Mouse (Mus musculus) intestine, embryonic 15.5 days (tissue): ENCODE measurements around the gene Olfr651. TPM values are rescaled to one million over a fixed set of nuclear protein-coding genes. Genes with fewer than 3 reads are reported as not detected.
A peak's percentile ranks its signal among the peaks of the same experiment; 100 is the strongest.
"Not testable (repeated sequence)": the region's sequence is repeated elsewhere in the genome, so short reads cannot be mapped to it uniquely, and the experiment has no call there.

Experiments used
- ATAC-seq: fragments of 200-750 bp; cut with Nextera tagmentation; 2 replicates; pipeline ENCODE4 v1.8.0; 2017; ENCODE audit warnings: moderate TSS enrichment, moderate library complexity
- H3K27ac ChIP-seq: fragments of 300-500 bp; sonication (generic); 2 replicates; pipeline ENCODE4 v1.5.1; 2015; ENCODE audit warnings: mild to moderate bottlenecking, inconsistent platforms
- H3K27me3 ChIP-seq: fragments of 300-500 bp; sonication (generic); replicated peaks from 2 replicates; pipeline ENCODE4 v1.6.1; 2015; ENCODE audit warnings: inconsistent platforms
- H3K36me3 ChIP-seq: fragments of 300-500 bp; sonication (generic); 2 replicates; pipeline ENCODE4 v1.6.1; 2015; ENCODE audit warnings: inconsistent platforms
- H3K4me1 ChIP-seq: fragments of 300-500 bp; sonication (generic); replicated peaks from 2 replicates; pipeline ENCODE4 v1.6.1; 2015; ENCODE audit warnings: inconsistent platforms
- H3K4me2 ChIP-seq: fragments of 300-500 bp; sonication (generic); replicated peaks from 2 replicates; pipeline ENCODE4 v1.6.1; 2015; ENCODE audit warnings: mild to moderate bottlenecking, inconsistent platforms
- H3K4me3 ChIP-seq: fragments of 300-500 bp; sonication (generic); replicated peaks from 2 replicates; pipeline ENCODE4 v1.5.1; 2015; ENCODE audit warnings: inconsistent platforms
- H3K9ac ChIP-seq: fragments of 300-500 bp; sonication (generic); 2 replicates; pipeline ENCODE4 v1.6.1; 2015; ENCODE audit warnings: inconsistent platforms
- H3K9me3 ChIP-seq: fragments of 300-500 bp; sonication (generic); 2 replicates; pipeline ENCODE4 v1.6.1; 2016; ENCODE audit warnings: inconsistent platforms
- WGBS: fragments of 180-500 bp; shearing (Covaris S2); methylation state at CpG from one replicate; pipeline ENCODE4 v1.1.7; 2015; 5-methylcytosine and 5-hydroxymethylcytosine counted together
- polyA plus RNA-seq: library from polyadenylated mRNA; unstranded; fragments of >200 nt; fragmentation: Nextera tagmentation; extraction: Ambion mirVana; gene quantifications from 2 replicates; pipeline ENCODE4 v1.2.1, GENCODE M21; 2015

Olfr651 gene
- polyA plus RNA-seq = not detected in 2 replicates

DNA sequence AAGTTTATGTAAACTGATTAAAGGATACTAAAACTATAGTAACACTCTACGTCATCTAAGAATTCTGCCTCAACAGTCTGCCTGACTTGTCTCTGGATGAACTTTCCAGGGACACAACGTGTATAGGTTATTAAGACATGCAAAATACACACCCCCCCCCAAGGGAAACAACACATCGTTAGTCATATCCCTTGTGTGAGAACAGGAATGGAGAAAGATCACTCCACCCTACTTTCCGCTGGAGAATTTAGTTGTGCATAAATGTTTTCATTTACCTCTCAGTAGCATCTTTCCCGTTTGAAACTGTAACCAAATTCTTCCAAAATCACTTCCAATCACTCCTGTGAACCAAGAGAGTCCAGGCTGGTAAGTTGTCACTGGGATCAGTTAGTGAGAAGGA lies at the start of gene Olfr651:
Gene Olfr651 (plus strand): TSS at position 301 of the 400 bp plus-strand sequence.
- no peaks in the 10 kb centered on the region for H3K9me3 ChIP-seq
- H3K4me1 ChIP-seq = no peaks in the 10 kb centered on the region
- no peaks in the 10 kb centered on the region for H3K27me3 ChIP-seq
- no peak within 1 kb of the TSS for H3K4me2 ChIP-seq
- WGBS = 76% methylated on average over 5 of the region's 5 CpGs
- H3K27ac ChIP-seq = no peak within 1 kb of the TSS
- no peak within 1 kb of the TSS for H3K4me3 ChIP-seq
- H3K36me3 ChIP-seq = no peaks in the 10 kb centered on the region
- no peak for ATAC-seq
- no peak within 1 kb of the TSS for H3K9ac ChIP-seq

DNA sequence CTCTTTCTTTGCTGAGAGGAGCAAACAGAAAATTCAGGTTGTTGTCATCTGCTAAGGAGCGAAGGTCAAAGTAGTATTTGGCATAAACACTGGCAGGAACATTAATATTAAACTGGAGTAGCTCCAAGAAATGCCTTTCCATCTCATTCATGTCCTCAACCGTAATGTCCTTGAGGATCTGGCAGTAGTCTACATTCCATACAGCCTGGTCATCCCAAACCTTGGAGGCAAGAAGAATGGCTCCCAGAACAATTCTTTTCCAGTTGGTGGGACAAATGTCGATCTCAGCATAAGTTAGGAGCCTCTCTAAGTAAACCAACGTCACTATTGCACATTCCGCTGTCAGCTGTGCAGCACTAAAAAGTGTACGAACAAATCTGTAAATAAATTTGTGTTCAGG lies 48.7 kb upstream of the Olfr651 start:
- 41% methylated on average over 6 of the region's 6 CpGs for WGBS

DNA sequence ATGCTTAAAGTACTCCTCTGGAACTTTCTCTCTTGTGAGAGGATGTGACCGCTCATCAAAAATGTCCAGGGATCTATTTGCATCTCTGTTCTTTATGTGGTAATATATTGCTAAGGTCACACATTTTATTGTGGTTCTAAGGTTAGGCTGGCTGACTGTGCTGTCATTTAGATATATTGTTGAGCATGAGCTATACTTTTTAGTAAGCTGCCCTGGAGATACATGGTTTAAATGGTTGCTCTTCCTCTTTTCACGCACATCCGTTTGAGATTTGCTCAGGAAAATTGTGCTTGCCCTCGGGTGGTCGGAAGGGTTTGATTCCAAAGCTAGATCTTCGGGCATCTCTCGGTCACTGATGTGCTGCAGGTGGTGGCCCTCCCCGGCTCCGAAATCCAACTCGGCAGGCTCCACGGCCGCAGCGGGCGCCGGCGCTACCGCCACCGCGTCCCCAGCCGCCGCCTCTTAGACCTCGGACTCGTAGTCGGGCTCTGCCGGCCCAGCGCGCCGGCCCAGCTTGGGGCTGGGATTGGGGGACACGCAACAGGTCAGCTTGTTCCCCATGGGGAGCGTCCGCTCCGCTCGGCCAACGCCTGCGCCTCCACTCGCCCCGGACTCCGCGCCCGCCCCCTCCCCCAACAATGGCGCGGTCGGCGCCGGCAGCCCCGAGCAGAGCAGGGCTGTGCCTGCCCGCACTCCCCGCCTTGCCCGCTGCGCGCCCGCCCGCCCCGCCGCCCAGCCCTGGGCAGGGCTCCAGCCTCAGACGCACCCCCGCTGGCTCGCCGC lies 48.2 kb upstream of the Olfr651 start:
- 2% methylated on average over 59 of the region's 59 CpGs for WGBS
- ATAC-seq = peak; percentile 99
- Histone ChIP-seq H3K4me2 (peak overlapping the region; percentile 77), H3K9ac (peak overlapping the region; percentile 41), H3K27me3 (no peaks in the 10 kb centered on the region), H3K4me3 (peak overlapping the region; percentile 54), H3K9me3 (no peaks in the 10 kb centered on the region), H3K36me3 (no peaks in the 10 kb centered on the region), H3K27ac (no peak overlapping the region), H3K4me1 (no peaks in the 10 kb centered on the region)

More for the DNA sequence above, 48.7 kb upstream of the Olfr651 start:
- H3K27me3 ChIP-seq, ATAC-seq, H3K9me3 ChIP-seq, H3K4me2 ChIP-seq, H3K27ac ChIP-seq, H3K9ac ChIP-seq, H3K36me3 ChIP-seq, H3K4me3 ChIP-seq, H3K4me1 ChIP-seq: not testable (repeated sequence)

DNA sequence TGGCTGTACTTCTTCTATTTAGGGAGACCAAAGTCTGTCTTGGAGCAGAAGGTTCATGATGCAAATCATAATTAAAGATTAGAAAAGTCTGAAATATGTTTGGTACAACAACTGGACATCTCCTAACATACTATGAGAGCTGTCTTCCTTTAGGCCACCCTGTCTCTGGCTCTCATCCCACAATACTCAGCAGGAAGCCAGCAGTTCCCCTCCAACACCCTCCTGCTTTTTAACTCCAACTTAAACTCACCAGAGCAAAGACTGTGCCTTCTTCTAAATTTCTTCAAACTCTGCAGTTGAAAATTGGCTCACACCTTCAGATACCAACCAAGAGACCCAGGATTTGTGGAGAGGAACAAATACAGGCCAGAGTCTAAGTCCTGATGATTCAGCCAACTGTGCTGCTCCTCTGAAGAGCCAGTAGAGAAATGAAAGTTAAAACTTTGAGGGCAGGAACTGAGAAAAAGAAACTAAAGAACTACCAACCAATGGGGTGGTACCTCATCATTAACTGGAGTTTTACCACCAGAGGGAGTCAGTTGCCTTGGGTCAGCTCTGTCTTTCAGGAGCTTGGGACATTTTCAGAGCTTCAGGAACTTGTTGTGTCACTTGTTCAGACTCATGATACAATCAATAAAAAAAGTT lies 42.4 kb upstream of the Olfr651 start, which contains the start of gene Trim30d:
Gene Trim30d (minus strand): TSS at position 429 of the 645 bp plus-strand sequence.
- H3K4me1 ChIP-seq, H3K27ac ChIP-seq, H3K9ac ChIP-seq, H3K27me3 ChIP-seq, H3K4me3 ChIP-seq, H3K36me3 ChIP-seq, H3K9me3 ChIP-seq, H3K4me2 ChIP-seq: not testable (repeated sequence)
- peak; percentile 80 for ATAC-seq

- ATAC-seq = no peak
- Histone ChIP-seq H3K4me1 (no peaks in the 10 kb centered on the region), H3K36me3 (no peaks in the 10 kb centered on the region), H3K9me3 (no peaks in the 10 kb centered on the region), H3K4me2 (no peak overlapping the region), H3K27me3 (no peaks in the 10 kb centered on the region), H3K27ac (no peak overlapping the region), H3K9ac (no peak overlapping the region), H3K4me3 (no peak overlapping the region)
- WGBS = 74% methylated on average over 1 of the region's 1 CpGs
Observed at GRCm38 (mm10) chr7:104552700-104553099, 2.8 kb downstream of the Olfr651 start.

GRCm38 (mm10) chr7:104560601-104561000 lies 10.7 kb downstream of the Olfr651 start, which contains the start of gene Olfr652:
Gene Olfr652, plus strand, starts transcription at chr7:104560901.
- no peak for ATAC-seq
- Histone ChIP-seq H3K4me2 (no peak within 1 kb of the TSS), H3K4me1 (no peaks in the 10 kb centered on the region), H3K4me3 (no peak within 1 kb of the TSS), H3K36me3 (no peaks in the 10 kb centered on the region), H3K27ac (no peak within 1 kb of the TSS), H3K9ac (no peak within 1 kb of the TSS), H3K9me3 (no peaks in the 10 kb centered on the region), H3K27me3 (no peaks in the 10 kb centered on the region)

- H3K27me3 ChIP-seq = no peaks in the 10 kb centered on the region
- no peak within 1 kb of the TSS for H3K4me2 ChIP-seq
- no peaks in the 10 kb centered on the region for H3K4me1 ChIP-seq
- ATAC-seq = no peak
- WGBS = 74% methylated on average over 2 of the region's 2 CpGs
- H3K4me3 ChIP-seq = no peak within 1 kb of the TSS
- H3K36me3 ChIP-seq = no peaks in the 10 kb centered on the region
- H3K9ac ChIP-seq = no peak within 1 kb of the TSS
- no peak within 1 kb of the TSS for H3K27ac ChIP-seq
- H3K9me3 ChIP-seq = no peaks in the 10 kb centered on the region
Observed at GRCm38 (mm10) chr7:104577014-104577413, 27.1 kb downstream of the Olfr651 start, which contains the start of gene Olfr653. Gene Olfr653, plus strand, starts transcription at chr7:104577314.

DNA sequence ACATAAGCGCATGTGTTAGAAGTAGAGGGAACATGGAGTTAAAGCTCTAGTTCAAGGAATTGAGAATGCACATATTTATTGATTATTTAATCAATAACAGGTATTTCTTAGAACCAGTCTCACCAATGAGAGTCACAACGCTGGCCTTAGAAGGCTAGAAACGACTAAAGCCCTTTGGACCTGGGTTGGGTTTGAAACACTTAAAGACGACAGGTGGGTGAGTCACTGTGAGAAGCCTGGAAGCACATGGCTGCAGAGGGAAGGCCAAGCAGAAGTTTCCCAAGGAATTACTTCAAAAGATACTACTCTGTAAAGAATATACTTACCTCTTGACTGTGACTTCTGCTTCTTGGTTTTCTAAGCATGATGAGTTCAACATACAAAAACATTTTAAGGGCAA lies 30.9 kb downstream of the Olfr651 start:
- WGBS = 80% methylated on average over 4 of the region's 4 CpGs
- Histone ChIP-seq H3K27ac (no peak overlapping the region), H3K36me3 (no peaks in the 10 kb centered on the region), H3K4me2 (no peak overlapping the region), H3K4me1 (no peaks in the 10 kb centered on the region), H3K27me3 (no peaks in the 10 kb centered on the region), H3K9ac (no peak overlapping the region), H3K9me3 (no peaks in the 10 kb centered on the region), H3K4me3 (no peak overlapping the region)
- ATAC-seq = peak; percentile 89

GRCm38 (mm10) chr7:104581429-104581828 lies 31.5 kb downstream of the Olfr651 start:
- WGBS = 67% methylated on average over 4 of the region's 4 CpGs

DNA sequence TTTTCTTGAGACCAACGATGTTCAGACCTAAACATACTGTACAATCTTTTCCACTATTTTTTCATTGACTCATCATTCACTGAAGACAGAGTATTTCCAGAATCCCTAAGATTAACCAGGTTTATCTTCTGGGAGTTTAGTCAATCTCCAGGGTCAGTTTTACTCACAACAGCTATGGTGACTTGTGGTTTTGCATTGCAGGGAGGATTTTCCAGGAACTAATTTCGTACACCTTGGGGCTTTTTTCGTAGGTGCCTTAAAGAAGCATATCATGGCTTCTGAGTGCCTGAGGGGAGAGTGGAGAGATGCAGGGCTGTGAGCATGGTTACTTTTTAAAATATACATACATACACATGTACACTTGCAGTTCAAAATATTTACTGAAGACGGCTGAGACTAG lies 36.8 kb downstream of the Olfr651 start, which contains the start of gene Olfr654:
Gene Olfr654 (plus strand): TSS at position 301 of the 400 bp plus-strand sequence.
- no peaks in the 10 kb centered on the region for H3K9me3 ChIP-seq
- no peaks in the 10 kb centered on the region for H3K4me1 ChIP-seq
- H3K9ac ChIP-seq = no peak within 1 kb of the TSS
- no peaks in the 10 kb centered on the region for H3K36me3 ChIP-seq
- H3K4me2 ChIP-seq = no peak within 1 kb of the TSS
- H3K27ac ChIP-seq = no peak within 1 kb of the TSS
- no peaks in the 10 kb centered on the region for H3K27me3 ChIP-seq
- WGBS = 80% methylated on average over 4 of the region's 4 CpGs
- H3K4me3 ChIP-seq = no peak within 1 kb of the TSS
- no peak for ATAC-seq

More at GRCm38 (mm10) chr7:104581429-104581828, 31.5 kb downstream of the Olfr651 start:
- Histone ChIP-seq H3K36me3 (no peaks in the 10 kb centered on the region), H3K9ac (no peak overlapping the region), H3K4me1 (no peaks in the 10 kb centered on the region), H3K4me2 (no peak overlapping the region), H3K27me3 (no peaks in the 10 kb centered on the region), H3K27ac (no peak overlapping the region), H3K4me3 (no peak overlapping the region), H3K9me3 (no peaks in the 10 kb centered on the region)
- ATAC-seq = peak; percentile 76

GRCm38 (mm10) chr7:104588274-104588673 lies 38.3 kb downstream of the Olfr651 start:
- H3K9ac ChIP-seq = no peak overlapping the region
- no peaks in the 10 kb centered on the region for H3K27me3 ChIP-seq
- no peak for ATAC-seq
- H3K9me3 ChIP-seq = no peaks in the 10 kb centered on the region
- no peak overlapping the region for H3K27ac ChIP-seq
- no peaks in the 10 kb centered on the region for H3K36me3 ChIP-seq
- H3K4me1 ChIP-seq = no peaks in the 10 kb centered on the region
- no peak overlapping the region for H3K4me2 ChIP-seq
- 93% methylated on average over 5 of the region's 5 CpGs for WGBS
- H3K4me3 ChIP-seq = no peak overlapping the region

DNA sequence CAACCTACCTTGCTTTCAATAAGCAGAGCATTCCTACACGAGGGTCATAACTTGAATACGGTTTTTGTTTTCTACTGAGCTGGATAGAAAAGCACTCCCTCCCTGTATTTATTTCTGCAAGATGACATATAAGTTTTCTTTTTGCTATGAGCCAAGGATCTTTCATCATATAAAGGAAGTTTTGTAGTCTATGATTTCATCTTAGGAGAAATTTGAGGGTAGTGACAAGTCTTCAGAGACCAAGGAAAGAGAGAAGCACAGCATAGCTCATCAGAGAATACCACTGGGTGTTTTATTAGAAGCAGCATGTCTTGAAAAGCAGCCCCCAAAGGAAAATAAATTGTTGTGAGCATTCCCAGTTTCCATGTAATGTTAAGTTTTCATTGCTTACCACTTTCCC lies 51.7 kb downstream of the Olfr651 start, which contains the start of gene Olfr655:
Gene Olfr655 (minus strand): TSS at position 101 of the 400 bp plus-strand sequence.
- no peak for ATAC-seq

More for the DNA sequence above, 51.7 kb downstream of the Olfr651 start, which contains the start of gene Olfr655:
- WGBS = 87% methylated on average over 2 of the region's 2 CpGs
- H3K4me2 ChIP-seq = no peak within 1 kb of the TSS
- no peak within 1 kb of the TSS for H3K4me3 ChIP-seq
- H3K9me3 ChIP-seq = no peaks in the 10 kb centered on the region
- no peaks in the 10 kb centered on the region for H3K27me3 ChIP-seq
- no peaks in the 10 kb centered on the region for H3K36me3 ChIP-seq
- H3K27ac ChIP-seq = no peak within 1 kb of the TSS
- no peaks in the 10 kb centered on the region for H3K4me1 ChIP-seq
- H3K9ac ChIP-seq = no peak within 1 kb of the TSS
